Mouse (Mus musculus) spleen, adult 2 months (tissue): Measurements from ENCODE around the gene Sertad2. TPM values are rescaled to one million over a fixed set of nuclear protein-coding genes. Genes with fewer than 3 reads are reported as not detected.

Experiments
- DNase-seq, 2 experiments: peaks; one replicate each; pipeline versions ENCODE4 v3.0.0 to v3.0.0-alpha.2; 2012 to 2021; ENCODE audit warnings: low spot score in 2 of 2, low read depth in 1 of 2
- H3K27ac ChIP-seq: fragments of 200-500 bp; 2 replicates; pipeline ENCODE4 v1.5.1; 2012; ENCODE audit warnings: low read length, inconsistent platforms; ENCODE audit not compliant: insufficient read depth
- H3K27me3 ChIP-seq: fragments of 200-500 bp; 2 replicates; pipeline ENCODE4 v1.6.1; 2012; ENCODE audit warnings: mild to moderate bottlenecking, moderate library complexity, low read length, inconsistent platforms; ENCODE audit not compliant: control insufficient read depth, insufficient read depth
- H3K36me3 ChIP-seq: fragments of 200-500 bp; 2 replicates; pipeline ENCODE4 v1.6.1; 2012; ENCODE audit warnings: mild to moderate bottlenecking, low read length, inconsistent platforms; ENCODE audit not compliant: control insufficient read depth, insufficient read depth
- H3K4me1 ChIP-seq: fragments of 200-500 bp; 2 replicates; pipeline ENCODE4 v1.6.1; 2011; ENCODE audit warnings: inconsistent platforms; ENCODE audit not compliant: control insufficient read depth, insufficient read depth, insufficient read length
- H3K4me3 ChIP-seq: fragments of 200-500 bp; 2 replicates; pipeline ENCODE4 v1.5.1; 2011; ENCODE audit warnings: mild to moderate bottlenecking, inconsistent platforms; ENCODE audit not compliant: insufficient read depth, insufficient read length; ENCODE audit errors: extremely low read depth
- CTCF ChIP-seq: fragments of 200-500 bp; IDR thresholded peaks from 2 replicates; pipeline ENCODE4 v1.5.1; 2011; ENCODE audit warnings: mild to moderate bottlenecking, inconsistent platforms; ENCODE audit not compliant: insufficient read depth, insufficient read length, insufficient replicate concordance; ENCODE audit errors: extremely low read depth
- POLR2A ChIP-seq: fragments of 200-500 bp; IDR thresholded peaks from 2 replicates; pipeline ENCODE4 v1.6.1; 2011; ENCODE audit warnings: low read depth, low read length, inconsistent platforms
- WGBS: fragments of 180-500 bp; shearing (Covaris S2); methylation state at CpG from one replicate; pipeline ENCODE4 v1.1.7; 2018; 5-methylcytosine and 5-hydroxymethylcytosine counted together
- polyA plus RNA-seq: library from polyadenylated mRNA; depleted of rRNA; stranded (reverse); fragments of >200 nt; gene quantifications from 2 replicates; pipeline ENCODE4 v1.2.3, GENCODE M21; 2012

Gene Sertad2
- polyA plus RNA-seq, 1 experiment, result 22.3 TPM

DNA sequence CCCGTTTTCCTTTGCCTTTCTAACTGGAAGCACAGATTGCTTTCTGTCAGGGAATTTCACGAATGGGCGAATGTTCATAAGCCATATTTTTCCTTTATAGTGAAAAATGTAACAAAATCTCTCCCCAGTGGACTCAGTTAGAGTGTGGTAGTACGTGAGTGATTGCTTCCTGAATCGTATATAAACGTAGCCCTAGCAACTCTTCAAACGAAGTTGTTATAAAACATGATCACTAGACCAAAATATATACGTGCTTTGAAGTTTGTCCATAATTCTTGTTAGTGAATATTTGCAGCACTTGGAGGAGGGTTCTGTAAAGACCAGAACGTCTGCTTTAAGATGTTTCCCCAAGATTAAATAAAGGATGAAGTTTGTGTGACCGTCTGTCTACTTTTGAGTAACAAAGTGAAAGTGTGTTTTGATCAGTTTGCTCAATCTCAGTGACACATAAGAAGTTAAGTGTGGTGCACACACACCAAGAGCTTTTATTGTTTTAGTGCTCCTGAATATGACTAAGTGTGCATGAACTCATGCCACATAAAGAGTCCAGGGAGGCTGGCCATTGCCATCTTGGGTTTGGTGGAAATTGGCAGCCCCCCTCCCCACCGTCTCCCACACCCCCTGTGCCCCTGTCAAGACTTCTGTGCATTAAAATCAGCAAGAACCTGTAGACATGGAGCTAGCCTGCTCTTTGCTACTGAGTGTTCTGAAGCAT, 16.3 kb downstream of the Sertad2 start:
- Histone ChIP-seq H3K36me3 (no peaks in the 10 kb centered on the region), H3K27me3 (no peaks in the 10 kb centered on the region), H3K4me3 (no peak overlapping the region), H3K4me1 (peaks cover 2% of the 10 kb centered on the region; the same call in 1 of the 2 replicates), H3K27ac (no peak overlapping the region)
- DNase-seq, result no peak
- TF ChIP-seq CTCF (no peak), POLR2A (no peak)
- WGBS, result 46% methylated on average over 11 of the region's 11 CpGs

DNA sequence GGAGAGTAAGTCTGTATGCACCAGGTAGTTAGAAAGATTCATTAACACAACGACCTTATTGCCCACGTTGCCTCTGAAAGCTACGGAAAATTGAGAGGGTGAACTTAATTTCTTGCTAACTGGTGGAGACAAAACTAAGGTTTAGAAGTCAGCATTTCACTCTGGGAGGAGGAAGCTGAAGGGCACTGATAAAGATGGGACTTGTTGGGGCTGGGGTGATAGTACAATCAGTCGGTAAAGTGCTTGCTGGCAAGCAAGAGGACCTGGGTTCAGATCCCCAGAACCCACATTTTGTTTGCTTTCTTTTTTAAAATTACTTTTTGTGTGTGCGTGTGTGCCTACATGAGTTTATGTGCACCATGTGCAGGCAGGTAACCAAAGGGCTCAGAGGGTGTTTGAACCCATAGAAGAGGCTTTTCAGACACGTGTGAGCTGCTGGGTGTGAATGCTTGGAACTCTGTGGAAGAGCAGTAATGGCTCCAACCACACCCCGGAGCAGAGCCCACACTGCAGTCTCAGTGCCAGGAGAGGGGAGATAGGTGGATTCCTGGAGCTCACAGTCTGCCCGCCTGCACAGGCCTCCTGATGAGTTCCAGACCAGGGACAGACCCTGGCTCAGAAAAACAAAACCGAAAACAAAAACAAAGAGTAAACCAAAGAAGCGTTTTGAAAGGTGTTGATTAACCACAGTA, 17.0 kb downstream of the Sertad2 start:
- TF ChIP-seq CTCF, result no peak
- no peak for TF ChIP-seq POLR2A
- Histone ChIP-seq H3K4me3 (no peak overlapping the region; the same call in 1 of the 2 replicates), H3K36me3 (no peaks in the 10 kb centered on the region), H3K27me3 (no peaks in the 10 kb centered on the region), H3K27ac (no peak overlapping the region), H3K4me1 (peaks cover 2% of the 10 kb centered on the region; the same call in 1 of the 2 replicates)
- DNase-seq, result no peak
- 81% methylated on average over 10 of the region's 10 CpGs for WGBS

DNA sequence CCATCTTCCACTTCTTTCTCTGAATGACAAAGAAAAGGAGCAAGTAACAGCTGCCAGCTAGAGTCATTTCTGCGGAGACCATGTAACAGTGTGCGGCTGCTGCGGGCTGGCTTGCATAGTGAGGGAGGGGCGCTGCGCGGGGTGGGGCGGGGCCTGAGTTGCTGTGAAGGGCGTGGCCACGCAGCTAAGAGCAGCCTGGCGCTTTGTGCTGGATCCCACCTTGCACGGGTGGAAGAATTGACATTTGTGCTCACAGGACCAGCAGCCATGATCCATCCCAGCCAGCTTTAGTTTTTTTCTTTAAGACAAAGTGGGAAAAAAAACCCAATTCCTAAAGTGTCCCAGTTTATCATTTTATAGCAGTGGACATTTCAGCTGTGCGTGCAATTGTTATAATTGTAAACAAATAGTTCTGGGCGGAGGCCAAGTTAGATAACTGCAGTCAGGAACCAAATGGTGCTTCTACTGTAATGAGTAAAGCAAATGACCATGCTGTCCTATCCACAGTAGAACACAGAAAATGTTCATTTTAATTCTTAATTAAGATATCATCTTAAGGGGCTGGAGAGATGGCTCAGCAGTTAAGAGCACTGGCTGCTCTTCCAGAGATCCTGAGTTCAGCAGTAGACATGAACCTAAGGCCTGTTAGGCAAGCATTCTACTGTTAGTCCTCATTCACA, 18.4 kb downstream of the Sertad2 start:
- peak overlapping the region; percentile 31; the same call in 1 of the 2 replicates for H3K4me3 ChIP-seq
- no peaks in the 10 kb centered on the region; the same call in 1 of the 2 replicates for H3K4me1 ChIP-seq
- TF ChIP-seq CTCF, result no peak
- TF ChIP-seq POLR2A, result no peak
- no peaks in the 10 kb centered on the region for H3K36me3 ChIP-seq
- 13% methylated on average over 13 of the region's 13 CpGs for WGBS
- H3K27me3 ChIP-seq, result no peaks in the 10 kb centered on the region
- peak in 1 of 2 experiments; percentile 11 for DNase-seq
- H3K27ac ChIP-seq, result no peak overlapping the region

DNA sequence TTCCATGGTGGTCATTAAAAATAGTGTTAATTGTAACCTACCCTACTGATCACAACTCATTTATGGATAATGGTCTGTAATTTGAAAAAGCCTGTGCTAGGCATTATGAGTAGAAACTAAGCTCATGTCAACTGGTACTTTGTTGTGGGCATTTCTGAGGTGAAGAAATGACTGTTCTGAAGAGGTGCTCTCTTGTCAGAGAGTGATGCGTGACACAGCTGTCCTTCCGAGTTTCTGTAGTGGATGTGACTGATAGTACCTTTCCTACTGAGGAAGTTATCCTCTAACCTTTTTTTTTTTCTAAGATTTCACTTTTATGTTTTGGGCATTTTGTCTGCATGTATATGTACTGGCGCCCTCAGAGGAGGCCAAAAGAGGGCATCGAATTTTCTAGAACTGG, 22.0 kb downstream of the Sertad2 start:
- 77% methylated on average over 4 of the region's 4 CpGs for WGBS
- H3K4me3 ChIP-seq, result no peak overlapping the region
- no peak for DNase-seq
- no peaks in the 10 kb centered on the region for H3K4me1 ChIP-seq
- no peaks in the 10 kb centered on the region for H3K27me3 ChIP-seq
- H3K36me3 ChIP-seq, result no peaks in the 10 kb centered on the region
- TF ChIP-seq CTCF (no peak), POLR2A (no peak)
- no peak overlapping the region for H3K27ac ChIP-seq

DNA sequence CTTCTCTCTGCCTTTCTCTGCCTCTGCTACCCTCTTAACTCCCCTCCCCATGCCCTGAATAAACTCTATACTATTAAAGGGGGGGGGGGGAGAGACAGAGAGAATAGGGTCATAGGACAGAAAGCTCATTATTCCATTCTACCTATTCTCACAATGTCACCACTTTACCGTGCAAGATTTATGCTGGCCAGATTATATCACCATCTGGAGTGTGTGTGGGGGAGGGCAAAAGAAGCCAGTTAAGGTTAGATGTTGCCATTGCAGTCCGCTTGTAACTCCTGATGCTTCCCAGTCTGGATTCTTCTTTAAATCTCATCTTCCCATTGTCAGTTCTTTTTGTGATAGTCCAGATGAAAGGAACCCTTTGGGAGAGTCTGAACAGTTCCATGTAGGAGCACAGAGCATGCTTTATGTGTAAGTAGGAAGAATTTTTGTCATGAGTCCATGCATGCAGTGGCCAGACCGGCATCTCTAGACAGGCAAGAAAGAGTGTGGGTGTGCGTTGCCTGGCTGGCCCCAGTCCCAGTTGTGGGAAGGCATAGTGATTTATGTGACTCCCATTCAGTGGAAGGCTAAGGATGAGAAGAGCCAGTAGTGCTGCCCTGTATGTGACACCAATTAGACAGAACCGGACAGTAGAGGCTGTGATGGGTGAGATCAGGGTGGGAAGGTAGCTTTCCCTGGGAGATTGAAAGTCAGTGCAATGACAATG, 28.8 kb downstream of the Sertad2 start:
- 83% methylated on average over 5 of the region's 5 CpGs for WGBS
- Histone ChIP-seq H3K4me3 (no peak overlapping the region), H3K27ac (no peak overlapping the region), H3K36me3 (no peaks in the 10 kb centered on the region), H3K4me1 (0 out of 2 replicates have a peak, but pooled peaks cover 2% of the 10 kb centered on the region), H3K27me3 (no peaks in the 10 kb centered on the region)
- TF ChIP-seq POLR2A (no peak), CTCF (no peak)
- DNase-seq, result no peak

DNA sequence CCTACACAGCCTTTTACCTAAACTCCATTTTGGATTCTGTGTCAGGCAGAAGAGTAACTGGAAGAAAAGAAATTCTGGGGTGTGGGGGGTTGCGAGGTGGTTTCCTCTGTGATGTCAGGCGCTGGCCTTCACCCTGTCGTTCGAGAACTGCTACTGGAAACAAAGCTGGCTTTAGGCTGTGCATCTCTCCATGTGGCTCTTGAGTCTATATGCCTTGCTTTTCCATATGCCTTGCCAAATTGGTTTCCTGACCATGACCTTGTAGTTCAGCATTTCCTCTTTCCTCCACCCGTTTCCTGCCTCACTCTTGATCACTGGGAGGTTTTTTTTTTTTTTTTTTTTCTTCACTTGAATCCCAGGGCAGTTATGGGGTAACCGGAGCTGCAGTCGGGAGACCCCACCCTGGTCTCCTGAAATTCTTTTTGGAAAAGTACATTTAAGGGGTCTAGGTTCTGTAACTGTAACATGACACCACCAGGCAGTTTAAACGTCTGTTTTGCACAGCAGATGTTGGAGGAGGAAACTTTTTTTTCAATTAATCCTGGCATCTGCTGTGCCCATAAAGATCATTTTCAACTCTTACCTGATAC, 33.1 kb downstream of the Sertad2 start:
- DNase-seq, result no peak
- H3K27ac ChIP-seq, result no peak overlapping the region
- TF ChIP-seq CTCF (no peak), POLR2A (no peak)
- H3K4me3 ChIP-seq, result no peak overlapping the region
- 29% methylated on average over 8 of the region's 8 CpGs for WGBS
- H3K36me3 ChIP-seq, result no peaks in the 10 kb centered on the region
- peaks cover 2% of the 10 kb centered on the region; the same call in 1 of the 2 replicates for H3K4me1 ChIP-seq
- no peaks in the 10 kb centered on the region for H3K27me3 ChIP-seq
